Comparison of ENCODE assay signal across 11 mouse cellular contexts in the genomic region with DNA sequence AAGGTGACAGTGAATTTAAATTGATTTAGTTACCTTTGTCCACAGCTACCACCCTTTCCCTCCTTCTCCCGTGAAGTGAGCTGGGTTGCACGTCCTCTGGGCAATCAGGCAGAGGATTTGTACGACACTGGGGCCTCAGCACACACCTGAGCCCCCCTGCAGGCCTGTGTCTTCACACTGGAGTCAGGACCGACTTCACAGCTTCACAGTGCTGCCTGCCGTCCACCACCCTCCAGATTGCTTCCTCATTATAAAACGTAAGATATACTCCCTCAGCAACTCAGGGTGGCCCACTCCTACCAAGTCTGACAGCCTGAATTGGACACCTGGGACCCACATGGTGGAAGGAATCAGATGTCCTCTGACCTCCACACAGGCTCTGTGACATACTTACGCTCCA. TPM values are rescaled to one million over a fixed set of nuclear protein-coding genes. Genes with fewer than 3 reads are reported as not detected.
DNase-seq lines count a peak whose midpoint lies in the region; ATAC-seq and TF ChIP-seq lines count a peak whose summit lies in the region.
"Had no signal": no experiment of that assay in that cellular context is flagged by ENCODE, and none has a peak within 500 bp of the region (broad histone marks: within the 10 kb centered on the region; RNA-seq: fewer than 3 reads in every experiment).

No protein-coding gene starts in this region.

- H3K4me1 ChIP-seq in lung, postnatal 0 days (ENCODE audit: insufficient read depth, low read depth, low read length): peaks cover 19% of the 10 kb centered on the region
- peaks cover 18% of the 10 kb centered on the region for H3K4me1 ChIP-seq in lung, adult 2 months (ENCODE audit: control insufficient read depth, insufficient read depth, low read length)
- peaks cover 8 to 53% of the 10 kb centered on the region in 2 experiments for H3K4me1 ChIP-seq in CH12.LX (ENCODE audit: control insufficient read depth in 1 of 2, insufficient read depth in 2 of 2)
- H3K4me1 ChIP-seq in embryonic facial prominence, embryonic 15.5 days: peaks cover 46% of the 10 kb centered on the region

- H3K79me2 ChIP-seq in CH12.LX (replicated peaks; ENCODE audit: control insufficient read depth, extremely low read depth, insufficient read depth, poor library complexity, severe bottlenecking): no peaks in the 10 kb centered on the region

- H3K36me3 ChIP-seq in lung, postnatal 0 days (ENCODE audit: insufficient read depth, low read length): peaks cover 14% of the 10 kb centered on the region; the same call in 1 of the 2 replicates
- peaks cover 2 to 18% of the 10 kb centered on the region in 2 experiments for H3K36me3 ChIP-seq in CH12.LX (replicated peaks in 1 of 2; ENCODE audit: control insufficient read depth in 1 of 2, insufficient read depth in 1 of 2, low read length in 1 of 2)
- peaks cover 6% of the 10 kb centered on the region; the same call in 1 of the 2 replicates for H3K36me3 ChIP-seq in embryonic facial prominence, embryonic 15.5 days

- 68% methylated on average over 7 of the region's 7 CpGs for WGBS in lung, postnatal 0 days
- 76% methylated on average over 7 of the region's 7 CpGs for WGBS in lung, adult 2 months
- WGBS in embryonic facial prominence, embryonic 15.5 days: 66% methylated on average over 7 of the region's 7 CpGs

- in situ Hi-C loops in CH12.LX (cut with MboI; ENCODE audit: low pct_ligation_motif_present, low pct_unique_long_range_greater_than_20kb, low sequenced_read_pairs): no loop called here

- H3K27me3 ChIP-seq in lung, postnatal 0 days (replicated peaks; ENCODE audit: insufficient read depth, low read length): no peaks in the 10 kb centered on the region
- H3K27me3 ChIP-seq in CH12.LX (replicated peaks): no peaks in the 10 kb centered on the region
- no peaks in the 10 kb centered on the region for H3K27me3 ChIP-seq in embryonic facial prominence, embryonic 15.5 days
- H3K27me3 ChIP-seq: embryonic facial prominence, embryonic 12.5 days; stomach, embryonic 15.5 days had no signal

- ATAC-seq in lung, postnatal 0 days: no peak
- ATAC-seq in embryonic facial prominence, embryonic 15.5 days (ENCODE audit: insufficient number of reproducible peaks, low FRiP score, low TSS enrichment, low read depth): no peak
- ATAC-seq in megakaryocyte, adult 5-6 weeks (ENCODE audit: poor library complexity, severe bottlenecking): no peak

- TF ChIP-seq CTCF in lung, postnatal 0 days (IDR thresholded peaks at IDR 0.05): no peak
- no peak for TF ChIP-seq CTCF in lung, adult 2 months (IDR thresholded peaks at IDR 0.05; ENCODE audit: insufficient read depth, low read length)
- TF ChIP-seq CTCF in CH12.LX (conservative IDR thresholded peaks at IDR 0.05 in 1 of 2, IDR thresholded peaks at IDR 0.05 in 1 of 2; ENCODE audit: low read depth in 2 of 2, low read length in 2 of 2): no peak

- DNase-seq in heart, adult 11 months: peak; percentile 89
- DNase-seq in heart, postnatal 14 days: no peak
- DNase-seq in lung, postnatal 0 days (ENCODE audit: low spot score): peak; percentile 3
- no peak for DNase-seq in lung, adult 2 months
- DNase-seq in CH12.LX (ENCODE audit: extremely low read depth): no peak
- no peak for DNase-seq in spleen, adult 18-20 months

- H3K4me3 ChIP-seq in lung, postnatal 0 days (ENCODE audit: low read depth, low read length): no peak overlapping the region
- no peak overlapping the region for H3K4me3 ChIP-seq in lung, adult 2 months (replicated peaks; ENCODE audit: extremely low read depth, low read depth, low read length)
- H3K4me3 ChIP-seq in CH12.LX (replicated peaks in 1 of 3; ENCODE audit: low read depth in 2 of 3, low read length in 2 of 3, poor library complexity in 1 of 3): no peak overlapping the region
- no peak overlapping the region for H3K4me3 ChIP-seq in embryonic facial prominence, embryonic 15.5 days (replicated peaks)

- dilution Hi-C loops in CH12.LX (cut with MboI; ENCODE audit: extremely low pct_ligation_motif_present, extremely low pct_unique_long_range_greater_than_20kb, low sequenced_read_pairs): no loop called here

- TF ChIP-seq POLR2A in lung, adult 2 months (IDR thresholded peaks at IDR 0.05; ENCODE audit: borderline replicate concordance, extremely low read depth, low read depth, low read length): no peak
- no peak for TF ChIP-seq POLR2A in CH12.LX (IDR thresholded peaks at IDR 0.05; ENCODE audit: low read depth, low read length)

- no peak overlapping the region for H3K4me2 ChIP-seq in lung, postnatal 0 days (replicated peaks; ENCODE audit: low read depth, low read length)
- H3K4me2 ChIP-seq in CH12.LX (ENCODE audit: insufficient read depth, low read depth, poor library complexity, severe bottlenecking): 0 out of 2 replicates have a peak overlapping the region, but pooled peaks have one; percentile 38
- H3K4me2 ChIP-seq in embryonic facial prominence, embryonic 15.5 days (replicated peaks): no peak overlapping the region

- TF ChIP-seq RAD21 in CH12.LX (IDR thresholded peaks at IDR 0.05; ENCODE audit: low read depth, low read length): no peak

- TF ChIP-seq EP300 in lung, postnatal 0 days (IDR thresholded peaks at IDR 0.05): no peak
- TF ChIP-seq EP300 in CH12.LX (IDR thresholded peaks at IDR 0.05; ENCODE audit: low read length): no peak

- H3K9ac ChIP-seq in lung, postnatal 0 days (replicated peaks; ENCODE audit: low read depth): no peak overlapping the region
- H3K9ac ChIP-seq in CH12.LX (ENCODE audit: insufficient read depth, low read depth): no peak overlapping the region; the same call in 1 of the 2 replicates
- H3K9ac ChIP-seq in embryonic facial prominence, embryonic 15.5 days: no peak overlapping the region
- H3K9ac ChIP-seq: stomach, embryonic 15.5 days had no signal

- intact Hi-C loops in heart, postnatal 14 days (cut with DNase I): loop anchor here (5.0 kb wide), 1 partner anchor 349 kb away; no protein-coding TSS in a partner anchor

- no peaks in the 10 kb centered on the region for H3K9me3 ChIP-seq in lung, postnatal 0 days (ENCODE audit: low read length)
- no peaks in the 10 kb centered on the region for H3K9me3 ChIP-seq in CH12.LX (replicated peaks; ENCODE audit: low read length)
- H3K9me3 ChIP-seq in embryonic facial prominence, embryonic 15.5 days (replicated peaks): no peaks in the 10 kb centered on the region
- H3K9me3 ChIP-seq: embryonic facial prominence, embryonic 12.5 days; stomach, embryonic 15.5 days had no signal

- no peak overlapping the region for H3K27ac ChIP-seq in lung, postnatal 0 days (ENCODE audit: low read length)
- no peak overlapping the region for H3K27ac ChIP-seq in CH12.LX (ENCODE audit: insufficient read depth, low read depth)
- H3K27ac ChIP-seq in embryonic facial prominence, embryonic 15.5 days (replicated peaks): peak overlapping the region; percentile 88; the same call in 1 of the 2 replicates
- H3K27ac ChIP-seq: kidney, postnatal 0 days had no signal

RNA-seq across cellular contexts. Expression of gene Mapk3, which starts 0.9 kb away (rescaled TPM):
- 10 to 100 TPM; 69.8 to 77.4 TPM for total RNA-seq in heart, postnatal 14 days (2021)
- 180 and 183 TPM in 2 replicates for polyA plus RNA-seq in lung, postnatal 0 days (2015; fragmentation: Nextera tagmentation; extraction: Ambion mirVana)
- polyA plus RNA-seq in lung, adult 2 months (2012; rRNA removed): 500 and 548 TPM in 2 replicates
- total RNA-seq in CH12.LX (2012; rRNA removed) (13.2 and 25.3 TPM in 2 replicates), CH12.LX (2014; rRNA removed) (20.3 and 22.4 TPM in 2 replicates)
- polyA plus RNA-seq in CH12.LX (2012; ENCODE audit: insufficient read length, low read depth): 38.9 and 48.5 TPM in 2 replicates
- 74.0 and 78.5 TPM in 2 replicates for polyA plus RNA-seq in embryonic facial prominence, embryonic 15.5 days (2015; fragmentation: Nextera tagmentation; extraction: Ambion mirVana)
- total RNA-seq in megakaryocyte, adult 5-6 weeks (2015): 173 and 177 TPM in 2 replicates
- total RNA-seq in megakaryocyte, adult 5-6 weeks (2017): 88.3 and 91.1 TPM in 2 replicates

RNA-seq across cellular contexts. Expression of gene Gdpd3, which starts 7.6 kb away (rescaled TPM):
- total RNA-seq in heart, postnatal 14 days (2021): 1 to 10 TPM; 3.1 to 3.8 TPM
- polyA plus RNA-seq in lung, postnatal 0 days (2015; fragmentation: Nextera tagmentation; extraction: Ambion mirVana): 3.4 and 4.1 TPM in 2 replicates
- polyA plus RNA-seq in lung, adult 2 months (2012; rRNA removed): 18.4 and 35.7 TPM in 2 replicates
- total RNA-seq in CH12.LX (2012; rRNA removed): 1.0 and 1.5 TPM in 2 replicates
- total RNA-seq in CH12.LX (2014; rRNA removed): 0.63 and 1.3 TPM in 2 replicates
- 1.6 and 2.2 TPM in 2 replicates for polyA plus RNA-seq in CH12.LX (2012; ENCODE audit: insufficient read length, low read depth)
- 11.1 and 12.4 TPM in 2 replicates for polyA plus RNA-seq in embryonic facial prominence, embryonic 15.5 days (2015; fragmentation: Nextera tagmentation; extraction: Ambion mirVana)
- 26.8 and 37.3 TPM in 2 replicates for total RNA-seq in megakaryocyte, adult 5-6 weeks (2015)
- total RNA-seq in megakaryocyte, adult 5-6 weeks (2017): 57.9 and 71.4 TPM in 2 replicates

RNA-seq across cellular contexts. Expression of gene Ypel3, which starts 18.2 kb away (rescaled TPM):
- total RNA-seq in heart, postnatal 14 days (2021): 10 to 100 TPM; 62.9 to 77.1 TPM
- 325 and 340 TPM in 2 replicates for polyA plus RNA-seq in lung, postnatal 0 days (2015; fragmentation: Nextera tagmentation; extraction: Ambion mirVana)
- polyA plus RNA-seq in lung, adult 2 months (2012; rRNA removed): 390 and 597 TPM in 2 replicates
- total RNA-seq in CH12.LX (2012; rRNA removed): 13.9 and 38.9 TPM in 2 replicates
- total RNA-seq in CH12.LX (2014; rRNA removed): 26.0 and 33.9 TPM in 2 replicates
- polyA plus RNA-seq in CH12.LX (2012; ENCODE audit: insufficient read length, low read depth): 40.5 and 44.0 TPM in 2 replicates
- 145 and 148 TPM in 2 replicates for polyA plus RNA-seq in embryonic facial prominence, embryonic 15.5 days (2015; fragmentation: Nextera tagmentation; extraction: Ambion mirVana)
- 196 and 200 TPM in 2 replicates for total RNA-seq in megakaryocyte, adult 5-6 weeks (2015)
- total RNA-seq in megakaryocyte, adult 5-6 weeks (2017): 91.7 and 117 TPM in 2 replicates

RNA-seq across cellular contexts. Expression of gene Tbx6, which starts 22.7 kb away (rescaled TPM):
- under 1 TPM; 0.44 to 0.62 TPM for total RNA-seq in heart, postnatal 14 days (2021)
- 0.56 and 0.74 TPM in 2 replicates for polyA plus RNA-seq in lung, postnatal 0 days (2015; fragmentation: Nextera tagmentation; extraction: Ambion mirVana)
- polyA plus RNA-seq in lung, adult 2 months (2012; rRNA removed): 8.7 and 9.5 TPM in 2 replicates
- 15.2 and 15.8 TPM in 2 replicates for total RNA-seq in CH12.LX (2012; rRNA removed)
- total RNA-seq in CH12.LX (2014; rRNA removed): 12.3 and 12.8 TPM in 2 replicates
- 29.2 and 31.5 TPM in 2 replicates for polyA plus RNA-seq in CH12.LX (2012; ENCODE audit: insufficient read length, low read depth)
- 0.71 and 0.81 TPM in 2 replicates for polyA plus RNA-seq in embryonic facial prominence, embryonic 15.5 days (2015; fragmentation: Nextera tagmentation; extraction: Ambion mirVana)
- 0.68 and 1.0 TPM in 2 replicates for total RNA-seq in megakaryocyte, adult 5-6 weeks (2015)
- 0.98 and 0.99 TPM in 2 replicates for total RNA-seq in megakaryocyte, adult 5-6 weeks (2017)

RNA-seq across cellular contexts. Expression of gene Ppp4c, which starts 33.8 kb away (rescaled TPM):
- total RNA-seq in heart, postnatal 14 days (2021): 10 to 100 TPM; 38.8 to 49.6 TPM
- polyA plus RNA-seq in lung, postnatal 0 days (2015; fragmentation: Nextera tagmentation; extraction: Ambion mirVana): 150 and 151 TPM in 2 replicates
- 135 and 156 TPM in 2 replicates for polyA plus RNA-seq in lung, adult 2 months (2012; rRNA removed)
- total RNA-seq in CH12.LX (2012; rRNA removed) (201 and 213 TPM in 2 replicates), CH12.LX (2014; rRNA removed) (175 and 195 TPM in 2 replicates)
- polyA plus RNA-seq in CH12.LX (2012; ENCODE audit: insufficient read length, low read depth): 161 and 168 TPM in 2 replicates
- 232 and 234 TPM in 2 replicates for polyA plus RNA-seq in embryonic facial prominence, embryonic 15.5 days (2015; fragmentation: Nextera tagmentation; extraction: Ambion mirVana)
- 186 and 196 TPM in 2 replicates for total RNA-seq in megakaryocyte, adult 5-6 weeks (2015)
- 139 and 154 TPM in 2 replicates for total RNA-seq in megakaryocyte, adult 5-6 weeks (2017)

Comparison
In these comparisons a context has a peak if more than half of its experiments do, and no peak if none do; other contexts are left out.
1. DNase-seq: peak in heart, adult 11 months (single experiment) and lung, postnatal 0 days (single experiment); none in heart, postnatal 14 days (0 of 2), lung, adult 2 months (single experiment), CH12.LX (single experiment) and spleen, adult 18-20 months (0 of 2).